Mouse (Mus musculus) E14TG2a.4 (cell line): Measurements from ENCODE around the gene Mab21l3.

Experiments
- H3K27me3 ChIP-seq: 2 replicates; pipeline ENCODE4 v1.6.1; 2014; ENCODE audit warnings: low read length, control low read depth; ENCODE audit not compliant: insufficient read depth
- H3K36me3 ChIP-seq: 2 replicates; pipeline ENCODE4 v1.6.1; 2014; ENCODE audit warnings: low read length, control low read depth; ENCODE audit not compliant: insufficient read depth
- H3K4me1 ChIP-seq: replicated peaks from 2 replicates; pipeline ENCODE4 v1.6.1; 2014; ENCODE audit warnings: low read depth, low read length, control low read depth
- H3K4me3 ChIP-seq: replicated peaks from 2 replicates; pipeline ENCODE4 v1.5.1; 2014; ENCODE audit warnings: mild to moderate bottlenecking, low read length
- H3K9me3 ChIP-seq: 2 replicates; pipeline ENCODE4 v1.6.1; 2014; ENCODE audit warnings: low read length, control low read depth
- CTCF ChIP-seq: conservative IDR thresholded peaks from 2 replicates; pipeline ENCODE4 v1.5.1; 2014; ENCODE audit warnings: low read length
- NANOG ChIP-seq: IDR thresholded peaks from 2 replicates; pipeline ENCODE4 v1.6.1; 2014; ENCODE audit warnings: borderline replicate concordance, low read length, mixed read lengths
- POU5F1 ChIP-seq: IDR thresholded peaks from 2 replicates; pipeline ENCODE4 v1.6.1; 2014; ENCODE audit warnings: low read length, borderline replicate concordance

Gene Mab21l3

DNA sequence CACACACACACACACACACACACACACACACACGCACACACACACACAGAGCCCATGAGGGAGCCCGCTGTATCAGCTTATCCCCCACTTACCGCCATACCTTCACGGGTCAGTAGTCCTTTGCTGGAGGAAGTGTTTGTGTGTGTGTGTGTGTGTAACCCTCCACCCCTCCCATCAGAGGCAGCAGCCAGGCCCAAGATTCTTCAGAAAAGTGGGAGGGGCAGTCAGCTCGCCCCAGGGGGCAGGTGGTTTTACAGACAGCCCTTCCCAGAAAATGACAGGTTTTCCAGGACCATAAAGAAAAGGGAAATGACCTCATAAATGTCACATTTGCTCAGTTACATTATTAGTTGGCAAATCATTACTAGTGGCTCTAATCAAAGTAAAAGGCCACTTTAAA, at the start of gene Mab21l3:
Gene Mab21l3, minus strand, starts transcription at position 144 of the 400 bp plus-strand sequence.
- TF ChIP-seq CTCF (no peak), NANOG (no peak), POU5F1 (no peak)
- Histone ChIP-seq H3K9me3 (no peaks in the 10 kb centered on the region), H3K4me3 (no peak within 1 kb of the TSS), H3K4me1 (peaks cover 3% of the 10 kb centered on the region), H3K27me3 (no peaks in the 10 kb centered on the region), H3K36me3 (no peaks in the 10 kb centered on the region)

- no peak overlapping the region for H3K4me3 ChIP-seq
- TF ChIP-seq NANOG (no peak), CTCF (no peak), POU5F1 (no peak)
- H3K27me3 ChIP-seq: no peaks in the 10 kb centered on the region
- no peaks in the 10 kb centered on the region for H3K36me3 ChIP-seq
- no peaks in the 10 kb centered on the region for H3K9me3 ChIP-seq
- 0 out of 2 replicates have a peak, but pooled peaks cover 2% of the 10 kb centered on the region for H3K4me1 ChIP-seq
Measured at GRCm38 (mm10) chr3:101897377-101897974, 48.7 kb upstream of the Mab21l3 start.

DNA sequence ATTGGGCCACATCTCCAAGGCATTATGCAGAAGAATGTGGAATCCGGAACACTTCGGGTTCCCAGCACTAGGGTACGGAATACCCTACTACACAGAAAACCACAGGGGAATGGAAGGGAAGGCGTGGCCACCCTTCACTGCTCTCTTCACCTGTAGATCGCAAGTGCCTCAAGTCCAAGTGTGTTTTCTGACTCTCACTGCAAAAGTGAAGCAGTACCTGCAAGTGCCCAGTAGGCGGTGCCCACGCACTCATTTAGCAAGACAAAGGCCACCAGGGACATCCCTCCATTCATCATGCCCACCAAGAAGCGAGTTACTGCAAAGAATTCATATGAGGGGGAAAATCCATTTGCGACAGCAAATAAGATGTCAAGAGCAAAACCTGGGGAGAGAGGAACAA, 48.1 kb upstream of the Mab21l3 start:
- Histone ChIP-seq H3K27me3 (no peaks in the 10 kb centered on the region), H3K9me3 (no peaks in the 10 kb centered on the region), H3K4me3 (no peak overlapping the region), H3K36me3 (no peaks in the 10 kb centered on the region), H3K4me1 (0 out of 2 replicates have a peak, but pooled peaks cover 2% of the 10 kb centered on the region)
- TF ChIP-seq CTCF (peak; percentile 74), POU5F1 (peak; percentile 54; the same call in 1 of the 2 replicates), NANOG (no peak)

DNA sequence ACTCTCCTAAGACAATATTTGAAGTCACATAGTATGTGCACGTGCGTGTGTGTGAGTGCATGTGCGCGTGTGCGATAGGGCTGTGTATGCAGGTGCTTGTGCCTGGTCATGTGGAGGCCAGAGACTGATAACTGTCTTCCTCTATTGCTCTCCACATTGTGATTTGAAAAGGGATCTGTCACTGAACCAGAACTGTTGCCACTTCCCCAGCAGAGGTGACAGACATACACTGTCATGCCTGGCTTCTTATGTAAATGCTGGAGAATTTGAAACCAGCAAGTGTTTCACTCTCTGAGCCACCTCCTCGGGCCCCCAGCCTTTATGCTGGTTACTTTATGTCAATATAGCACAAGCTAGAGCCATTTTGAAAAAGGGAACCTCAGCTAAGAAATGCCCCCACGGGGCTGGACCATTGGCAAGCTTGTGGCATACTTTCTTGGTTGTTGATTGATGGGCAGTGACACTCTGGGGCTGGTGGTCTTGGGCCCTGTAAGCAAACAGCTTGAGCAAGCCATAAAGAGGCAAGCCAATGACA, 46.7 kb upstream of the Mab21l3 start:
- no peak overlapping the region for H3K4me3 ChIP-seq
- H3K9me3 ChIP-seq: no peaks in the 10 kb centered on the region
- TF ChIP-seq POU5F1: no peak
- no peaks in the 10 kb centered on the region for H3K27me3 ChIP-seq
- H3K4me1 ChIP-seq: 0 out of 2 replicates have a peak, but pooled peaks cover 2% of the 10 kb centered on the region
- no peaks in the 10 kb centered on the region for H3K36me3 ChIP-seq

DNA sequence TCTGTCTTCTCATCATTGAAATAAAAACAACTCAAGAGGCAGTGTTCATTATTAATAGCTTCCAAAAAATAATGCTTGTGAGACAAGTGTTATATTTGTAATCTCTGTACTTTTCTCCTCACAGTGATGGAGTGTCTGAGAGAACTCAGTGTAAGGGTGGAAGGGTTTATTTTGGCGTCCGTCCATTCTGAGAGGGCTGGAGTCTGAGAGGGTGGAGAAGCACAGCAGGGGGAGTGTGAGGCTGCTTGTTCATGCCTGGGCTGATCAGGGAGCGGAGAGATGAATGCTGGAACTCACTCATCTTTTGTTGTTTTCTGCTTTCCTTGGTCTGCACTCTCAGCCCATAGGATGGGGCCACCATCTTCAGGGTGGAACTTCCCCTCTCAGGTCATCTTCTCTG, 36.8 kb upstream of the Mab21l3 start:
- TF ChIP-seq NANOG (no peak), CTCF (no peak), POU5F1 (no peak)
- Histone ChIP-seq H3K4me3 (no peak overlapping the region), H3K4me1 (no peaks in the 10 kb centered on the region), H3K36me3 (no peaks in the 10 kb centered on the region), H3K27me3 (0 out of 2 replicates have a peak, but pooled peaks cover 2% of the 10 kb centered on the region), H3K9me3 (no peaks in the 10 kb centered on the region)

DNA sequence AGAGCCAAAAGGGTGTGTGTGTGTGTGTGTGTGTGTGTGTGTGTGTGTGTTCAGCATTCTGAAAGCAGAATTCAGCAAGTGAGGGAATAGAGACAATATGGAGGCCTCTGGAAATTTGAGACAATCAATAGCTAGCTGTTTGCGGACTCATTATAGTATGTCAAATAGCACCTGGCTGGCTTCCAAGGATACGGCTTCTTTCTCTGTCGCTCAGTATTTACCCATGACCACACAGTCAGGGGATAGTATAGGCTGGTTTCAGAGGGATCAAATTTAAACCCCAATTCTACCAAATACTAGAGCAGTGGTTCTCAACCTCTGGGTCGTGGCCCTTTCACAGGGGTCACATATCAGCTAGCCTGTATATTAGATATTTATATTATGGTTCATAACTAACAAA, 36.3 kb upstream of the Mab21l3 start:
- H3K36me3 ChIP-seq: no peaks in the 10 kb centered on the region
- no peak for TF ChIP-seq NANOG
- TF ChIP-seq CTCF: no peak
- no peak for TF ChIP-seq POU5F1
- H3K4me1 ChIP-seq: no peaks in the 10 kb centered on the region
- H3K4me3 ChIP-seq: no peak overlapping the region
- H3K27me3 ChIP-seq: 0 out of 2 replicates have a peak, but pooled peaks cover 2% of the 10 kb centered on the region
- H3K9me3 ChIP-seq: no peaks in the 10 kb centered on the region

- Histone ChIP-seq H3K4me1 (no peaks in the 10 kb centered on the region), H3K9me3 (no peaks in the 10 kb centered on the region), H3K4me3 (no peak overlapping the region), H3K36me3 (no peaks in the 10 kb centered on the region), H3K27me3 (0 out of 2 replicates have a peak, but pooled peaks cover 2% of the 10 kb centered on the region)
- TF ChIP-seq POU5F1 (no peak), NANOG (no peak), CTCF (no peak)
Measured at GRCm38 (mm10) chr3:101883902-101884301, 35.1 kb upstream of the Mab21l3 start.

- Histone ChIP-seq H3K27me3 (0 out of 2 replicates have a peak, but pooled peaks cover 2% of the 10 kb centered on the region), H3K4me3 (no peak overlapping the region), H3K9me3 (no peaks in the 10 kb centered on the region), H3K36me3 (no peaks in the 10 kb centered on the region), H3K4me1 (no peaks in the 10 kb centered on the region)
- TF ChIP-seq POU5F1 (no peak), NANOG (no peak), CTCF (no peak)
Measured at GRCm38 (mm10) chr3:101881721-101882120, 33.0 kb upstream of the Mab21l3 start.

- no peaks in the 10 kb centered on the region for H3K4me1 ChIP-seq
- no peaks in the 10 kb centered on the region for H3K9me3 ChIP-seq
- H3K36me3 ChIP-seq: no peaks in the 10 kb centered on the region
- 0 out of 2 replicates have a peak, but pooled peaks cover 2% of the 10 kb centered on the region for H3K27me3 ChIP-seq
- TF ChIP-seq CTCF: peak; percentile 23
- TF ChIP-seq NANOG: no peak
- TF ChIP-seq POU5F1: no peak
- no peak overlapping the region for H3K4me3 ChIP-seq
Measured at GRCm38 (mm10) chr3:101880818-101881217, 32.1 kb upstream of the Mab21l3 start.
